Mouse (Mus musculus) neutrophil, adult 5-6 weeks (primary cell): ENCODE measurements around the gene Dnah17. TPM values are rescaled to one million over a fixed set of nuclear protein-coding genes. Genes with fewer than 3 reads are reported as not detected.

Experiments
- ATAC-seq: fragments of 151-379, 151-347 bp; 2 replicates; pipeline ENCODE4 v1.8.0; 2017; ENCODE audit warnings: mild to moderate bottlenecking, moderate TSS enrichment; ENCODE audit not compliant: insufficient number of reproducible peaks, poor library complexity, low FRiP score, severe bottlenecking; ENCODE audit errors: extremely low read depth
- total RNA-seq: library from RNA; stranded (forward); fragments of 200-1000 nt; gene quantifications from 2 replicates; pipeline ENCODE4 v1.2.3, GENCODE M21; 2017

The Dnah17 gene
- total RNA-seq, 1 experiment from 2014 or later: 1.3 TPM

DNA sequence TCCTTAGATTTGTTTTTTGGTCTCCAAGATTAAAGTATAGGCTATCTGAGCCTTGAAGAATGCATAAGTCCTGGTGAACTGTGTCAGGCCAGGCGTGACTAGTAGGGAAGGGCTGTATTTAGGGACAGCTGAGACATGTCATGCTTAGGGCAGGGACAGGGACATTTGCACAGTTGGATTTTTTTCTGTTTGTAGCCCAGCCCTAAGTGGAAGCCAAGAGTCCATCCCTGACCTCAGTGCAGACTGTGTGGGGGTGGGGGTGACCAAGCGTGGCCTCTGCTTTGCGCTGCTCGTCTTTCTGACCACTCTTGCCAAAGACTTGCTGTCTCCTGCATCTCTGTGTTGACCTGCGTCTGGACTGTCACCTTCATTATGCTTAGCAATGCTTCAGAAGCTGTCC lies 126.2 kb downstream of the Dnah17 start:
- ATAC-seq: no peak

DNA sequence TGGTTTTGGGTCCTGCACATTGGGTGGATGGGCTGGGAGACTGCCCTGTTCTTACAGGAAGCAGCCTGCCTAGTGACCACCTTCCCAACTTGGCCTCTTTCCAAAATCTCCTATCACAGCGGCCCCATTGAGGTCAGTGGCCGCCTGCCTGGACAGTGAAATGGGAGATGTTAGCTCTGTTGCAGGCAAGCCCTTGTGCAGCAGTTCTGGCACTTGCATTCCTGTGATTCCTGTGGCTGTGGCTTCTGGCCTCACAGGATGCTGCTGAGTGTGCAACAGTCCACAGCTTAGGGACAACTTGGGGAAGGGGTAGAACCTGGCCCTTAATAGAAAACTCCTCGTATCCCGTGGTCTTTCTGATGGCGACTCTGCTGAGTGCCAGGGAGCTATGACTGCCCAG lies 126.7 kb downstream of the Dnah17 start:
- no peak for ATAC-seq

DNA sequence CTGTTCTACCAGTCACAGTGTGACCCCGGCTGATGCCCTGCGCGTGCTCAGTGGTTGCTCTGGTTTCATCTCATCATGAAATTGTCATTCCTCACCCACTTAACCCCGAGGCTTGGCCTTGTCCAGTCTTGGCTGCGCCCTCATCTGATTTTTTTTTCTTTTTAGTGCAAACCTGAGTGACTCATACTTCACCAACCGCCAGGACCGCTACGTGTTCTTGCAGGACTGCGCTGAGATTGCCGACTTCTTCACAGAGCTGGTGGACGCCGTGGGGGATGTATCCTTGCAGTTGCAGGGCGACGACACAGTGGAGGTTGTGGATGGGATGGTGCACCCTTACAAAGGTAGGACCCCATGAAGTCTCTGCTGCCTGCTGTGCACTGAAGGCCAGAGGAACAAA lies 127.3 kb downstream of the Dnah17 start:
- ATAC-seq: no peak

DNA sequence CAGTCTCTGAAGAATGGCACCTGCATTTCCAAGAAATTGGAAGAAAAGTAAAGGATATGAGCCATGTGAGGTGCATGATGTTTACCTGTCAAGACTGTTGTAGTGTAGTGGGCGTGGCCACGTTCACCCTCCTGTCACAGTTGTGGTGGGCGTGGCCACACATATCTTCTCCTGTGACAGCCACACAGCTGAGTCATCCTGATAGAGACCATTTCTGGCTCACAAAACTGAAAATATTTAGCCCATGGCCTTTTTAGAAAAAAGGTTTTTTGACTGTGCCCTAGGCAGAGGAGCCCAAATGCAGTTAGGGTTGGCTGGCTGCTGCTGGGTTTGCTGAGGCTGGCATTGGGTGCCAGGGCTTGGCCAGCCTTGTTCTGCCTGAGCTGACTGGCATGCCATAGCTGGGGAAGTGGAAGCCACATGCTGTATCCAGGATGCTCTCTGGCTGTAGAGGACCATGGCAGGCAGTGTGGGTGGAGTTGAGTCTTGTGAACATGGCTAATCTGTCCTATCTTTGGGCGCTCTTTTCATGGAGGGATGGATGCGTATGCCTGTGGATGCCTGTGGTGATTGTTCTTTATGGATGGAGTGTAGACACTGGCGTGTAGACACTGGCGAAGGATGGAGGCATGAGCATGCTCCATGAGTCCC lies 129.7 kb downstream of the Dnah17 start:
- no peak for ATAC-seq

DNA sequence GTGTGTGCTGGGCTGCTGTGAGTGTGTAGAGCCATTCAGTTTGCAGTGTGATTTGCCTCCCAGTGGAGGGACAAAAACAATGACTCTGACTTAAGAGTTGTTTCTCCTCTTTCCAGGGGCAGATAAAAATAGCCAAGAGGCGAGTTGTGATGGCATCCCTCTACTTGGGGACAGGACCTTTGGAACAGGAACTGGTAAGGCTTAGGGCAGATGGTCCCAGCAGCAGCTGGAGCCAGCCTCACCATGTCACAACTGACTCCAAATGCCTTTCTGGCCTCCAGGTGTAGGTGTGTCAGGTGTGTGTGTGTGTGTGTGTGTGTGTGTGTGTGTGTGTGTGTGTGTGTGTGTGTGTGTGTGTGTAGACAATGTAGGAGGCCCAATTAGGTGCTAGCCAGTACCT lies 130.4 kb downstream of the Dnah17 start:
- no peak for ATAC-seq

DNA sequence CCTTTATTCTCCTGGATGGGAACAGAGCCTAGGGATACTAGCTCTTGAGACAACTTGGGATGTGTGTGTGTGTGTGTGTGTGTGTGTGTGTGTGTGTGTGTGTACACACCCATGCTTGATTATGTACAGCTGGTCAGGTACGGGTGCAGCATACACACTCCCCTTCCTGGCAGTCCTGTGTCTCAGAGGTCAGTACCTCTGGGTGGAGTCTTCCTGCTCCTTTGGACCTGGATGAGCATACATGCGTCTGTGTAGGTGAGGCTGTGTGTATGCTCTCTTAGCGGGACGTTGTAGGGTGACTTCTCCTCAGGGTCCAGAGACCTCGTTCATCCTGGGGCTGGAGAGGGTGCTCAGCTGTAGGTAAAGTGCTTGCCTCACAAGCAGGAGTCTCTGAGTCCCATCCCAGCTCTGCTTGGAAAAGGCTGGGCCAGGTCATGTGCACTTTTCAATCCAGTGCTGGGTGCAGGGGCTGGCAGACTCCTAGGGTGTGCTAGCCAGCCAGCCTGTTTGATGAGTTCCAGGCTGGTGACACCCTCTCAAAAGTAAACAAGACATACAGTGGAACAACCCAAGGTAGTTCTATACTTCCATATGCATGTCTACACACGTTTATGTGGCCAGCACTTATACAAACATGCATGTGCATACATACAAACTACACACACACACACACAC lies 131.0 kb downstream of the Dnah17 start:
- ATAC-seq: no peak

DNA sequence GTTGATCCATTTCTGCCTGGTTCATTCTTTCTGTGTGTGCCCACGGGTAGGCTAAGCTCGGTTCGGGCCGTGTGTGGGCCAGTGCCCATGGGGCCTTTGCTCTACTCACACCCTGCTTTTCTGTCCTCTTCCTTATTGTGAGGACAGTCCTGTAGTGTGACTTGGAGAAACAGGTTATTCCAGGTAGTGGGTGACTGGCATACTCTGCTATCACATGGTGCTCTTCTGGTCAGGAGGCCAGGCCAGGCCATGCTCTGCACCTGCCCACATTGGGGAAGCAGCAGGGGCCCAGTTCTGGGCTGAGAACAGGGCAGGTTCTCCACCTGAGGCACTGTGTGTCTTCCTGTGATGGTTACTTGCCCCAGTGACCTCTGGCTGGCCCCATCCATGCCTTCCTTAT lies 132.1 kb downstream of the Dnah17 start:
- no peak for ATAC-seq

DNA sequence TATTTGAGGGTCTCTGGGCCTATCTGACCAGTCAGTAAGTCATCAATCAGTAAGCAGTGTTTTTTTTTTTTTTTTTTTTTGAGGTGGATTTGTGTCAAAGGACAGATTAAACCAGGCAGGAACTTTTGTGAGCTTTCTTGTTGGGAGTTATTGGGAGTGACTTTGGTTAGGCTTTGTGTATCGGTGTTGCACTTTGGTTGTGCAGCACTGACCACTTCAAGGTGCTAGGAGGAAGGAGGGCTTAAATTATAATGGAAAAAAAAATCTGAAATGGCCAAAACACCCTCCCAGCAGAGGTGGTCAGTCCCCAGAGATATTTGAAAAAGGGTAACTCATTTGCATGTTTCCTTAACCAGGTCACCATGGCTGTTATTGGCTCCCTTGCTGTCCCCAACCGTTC lies 133.3 kb downstream of the Dnah17 start:
- ATAC-seq: no peak

DNA sequence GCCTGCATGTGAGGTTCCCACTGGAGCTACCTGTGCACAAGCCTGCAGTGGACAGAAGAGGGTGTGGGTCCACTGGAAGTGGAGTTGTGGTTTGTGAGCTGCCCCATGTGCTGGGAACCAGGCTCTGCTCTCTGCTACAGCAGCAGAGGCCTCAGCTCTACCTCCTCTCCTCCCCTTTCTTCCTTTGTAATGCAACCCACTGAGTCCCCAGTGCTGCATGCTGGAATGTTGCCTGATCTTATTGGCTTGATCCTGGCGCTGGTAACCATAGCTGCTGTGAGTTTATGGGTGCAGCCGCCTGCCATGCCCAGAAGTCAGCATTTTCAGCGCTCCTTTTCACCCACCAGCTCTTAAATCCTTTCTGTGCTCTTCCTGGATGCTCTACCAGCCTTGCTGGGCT lies 134.4 kb downstream of the Dnah17 start:
- ATAC-seq: no peak

DNA sequence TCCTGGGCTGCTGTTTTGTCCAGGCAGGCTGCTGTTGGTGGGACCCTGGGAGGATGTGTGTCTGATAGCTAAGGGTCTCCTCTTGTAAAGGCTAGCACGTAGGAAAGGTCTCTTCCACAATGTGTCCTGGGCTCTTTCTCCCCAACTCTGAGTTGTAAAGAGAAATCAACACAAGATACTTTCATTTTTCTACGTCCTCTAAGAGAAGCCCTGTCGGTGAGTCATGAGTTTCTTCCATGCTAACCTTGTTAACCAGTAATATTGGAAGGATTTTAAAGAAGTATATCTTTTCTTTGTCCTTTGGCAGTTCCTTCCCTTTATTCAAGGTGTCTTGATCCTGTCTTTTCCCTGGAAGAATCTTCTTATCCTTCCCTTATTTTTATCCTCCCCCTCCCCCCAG lies 134.8 kb downstream of the Dnah17 start:
- ATAC-seq: no peak

DNA sequence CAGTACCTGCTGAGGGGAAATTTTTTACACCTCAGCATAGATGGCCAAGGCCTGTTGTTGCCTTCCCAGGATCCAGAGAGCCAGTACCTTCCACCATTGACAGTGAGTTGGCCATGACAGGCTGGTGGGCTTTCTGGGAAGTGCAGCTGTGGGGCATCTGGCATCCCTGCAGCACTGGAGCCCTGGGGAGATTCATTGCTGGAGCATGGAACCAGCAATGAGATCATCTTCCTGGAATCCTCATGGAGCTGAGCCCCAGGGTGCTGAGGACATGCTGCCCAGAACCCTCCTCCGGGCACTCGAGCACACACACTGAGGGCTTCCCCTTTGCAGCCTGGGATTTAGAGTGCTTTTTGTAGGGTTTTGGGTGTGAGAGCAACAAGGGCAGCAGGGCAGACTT lies 135.2 kb downstream of the Dnah17 start:
- ATAC-seq: no peak

DNA sequence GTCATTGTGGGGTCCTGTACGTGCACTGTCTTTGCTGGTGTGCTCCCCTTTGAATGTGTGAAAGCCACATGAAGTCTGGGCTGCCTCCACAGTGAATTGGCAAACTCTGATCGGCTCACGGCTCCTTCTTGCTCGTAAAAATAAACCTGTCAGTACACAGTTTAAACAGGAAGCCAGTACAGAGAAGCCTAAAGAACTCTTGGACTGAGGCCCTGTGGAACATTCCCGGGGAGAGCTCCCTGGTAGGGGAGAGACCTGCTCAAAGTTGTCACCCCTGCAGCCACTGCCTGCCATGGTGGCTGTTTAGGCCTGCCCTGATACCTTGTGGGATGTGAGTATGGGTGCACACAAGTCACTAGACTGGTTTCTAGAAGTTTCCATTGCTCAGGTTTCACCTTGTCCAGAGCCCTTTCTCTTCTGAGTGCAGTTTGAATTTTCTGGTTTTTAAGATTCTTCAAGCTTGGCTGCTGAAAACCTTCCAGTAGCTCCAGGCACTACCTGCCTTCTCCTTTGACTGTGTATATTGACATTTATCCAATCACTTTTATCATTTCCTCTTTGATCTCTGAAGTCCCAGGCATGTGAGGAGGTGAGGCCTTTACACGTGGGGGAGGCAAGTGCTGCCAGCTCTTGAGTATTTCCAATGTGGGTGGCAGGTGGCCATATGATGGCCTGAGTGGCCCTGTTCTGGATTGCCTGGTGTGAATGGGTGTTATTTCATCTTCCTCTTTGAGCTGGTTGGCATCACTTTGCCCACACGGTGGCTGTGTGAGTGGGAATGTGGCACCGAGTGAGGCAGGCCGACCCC lies 136.0 kb downstream of the Dnah17 start:
- ATAC-seq: no peak

DNA sequence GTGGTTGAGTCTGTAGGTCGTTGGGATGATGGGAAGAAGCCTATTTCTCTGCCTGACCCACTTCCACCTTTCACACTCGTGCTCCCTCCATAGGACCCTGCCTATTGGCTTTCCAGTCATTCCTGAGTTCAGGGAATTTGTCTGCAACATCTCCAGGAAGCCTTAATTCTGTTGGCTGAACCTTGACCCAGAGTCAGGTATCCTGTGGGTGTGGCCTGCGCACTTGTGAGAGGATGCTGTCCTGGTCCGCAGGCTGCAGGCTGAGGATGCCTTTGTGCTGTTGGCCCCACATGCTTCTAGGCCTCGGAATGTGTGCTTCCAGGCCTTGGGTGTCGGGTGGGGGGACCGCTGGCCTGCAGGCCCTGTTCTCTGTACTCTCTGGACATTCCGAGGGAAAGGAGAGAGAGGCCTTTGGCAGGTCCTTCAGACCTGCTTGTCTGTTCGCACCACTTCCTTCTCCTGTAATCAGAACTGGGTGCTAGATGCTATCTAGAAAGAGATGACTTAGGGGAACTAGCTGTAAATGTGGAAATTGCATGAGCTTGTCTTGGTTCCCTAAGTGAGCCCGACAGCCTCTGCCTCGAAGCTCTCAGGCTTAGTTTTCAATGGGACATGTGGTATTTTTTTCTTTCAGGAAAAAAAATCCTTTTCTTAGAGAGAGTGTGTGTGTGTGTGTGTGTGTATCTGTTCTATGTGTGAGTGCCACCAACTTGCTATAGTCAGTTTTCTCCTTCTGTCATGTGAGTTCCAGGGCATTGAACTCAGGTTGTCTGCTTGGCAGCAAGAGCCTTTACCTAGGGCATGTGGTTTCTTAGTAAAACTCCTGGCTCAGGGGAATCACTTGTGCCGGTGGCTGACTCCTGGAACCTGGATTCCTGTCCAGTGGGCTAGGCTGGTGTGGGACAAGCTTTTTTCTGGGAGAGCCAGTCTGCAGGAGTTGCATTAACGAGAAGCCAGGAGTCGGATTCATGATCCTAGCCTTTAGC lies 137.0 kb downstream of the Dnah17 start:
- peak; percentile 21; the same call in 1 of the 2 replicates for ATAC-seq

DNA sequence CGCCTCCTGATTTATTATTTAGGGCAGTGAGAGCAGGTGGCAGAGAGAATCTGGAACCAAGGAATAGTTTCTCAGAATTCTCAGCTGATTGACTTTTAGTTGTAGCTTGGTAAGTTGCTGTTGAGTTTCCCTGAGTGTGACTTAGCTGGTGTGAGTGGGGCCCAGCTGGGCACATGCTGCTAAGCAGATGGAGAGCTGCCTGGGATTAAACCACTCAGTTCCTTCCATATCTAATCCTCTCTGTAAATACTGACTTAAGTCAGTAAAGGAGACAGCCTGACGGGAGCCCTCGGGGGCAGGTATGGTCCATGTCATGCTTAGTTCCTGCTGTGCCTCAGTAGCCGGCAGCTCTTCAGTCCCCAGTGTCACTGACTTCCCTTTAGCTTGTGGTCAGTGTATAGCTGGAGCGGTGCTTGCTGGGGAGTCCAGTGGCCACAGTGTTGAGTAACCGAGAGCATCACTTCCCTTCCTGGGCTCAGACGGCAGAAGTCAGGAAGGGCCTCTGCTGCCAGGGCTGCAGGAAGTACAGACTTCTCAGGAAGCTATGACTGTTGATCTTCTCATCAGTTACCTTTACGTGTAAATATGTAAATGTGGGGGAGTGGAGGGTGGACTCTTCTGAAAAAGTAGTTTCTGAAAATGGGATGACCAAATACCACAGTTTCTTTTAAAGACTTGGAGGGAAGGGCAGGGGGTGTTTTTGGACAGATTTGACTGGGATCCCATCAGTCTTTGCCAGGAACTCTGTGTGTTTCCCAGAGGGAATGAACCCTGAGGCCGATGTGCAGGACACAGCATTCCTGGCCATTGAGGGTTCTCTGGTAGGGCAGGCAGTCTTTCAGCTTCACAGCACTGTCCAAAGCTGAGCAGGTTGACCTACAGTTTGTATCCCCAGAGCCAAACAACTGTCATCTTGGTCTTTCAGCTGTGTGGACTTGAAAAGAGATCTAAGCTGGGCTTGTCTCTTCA lies 138.6 kb downstream of the Dnah17 start:
- ATAC-seq: peak; percentile 85

DNA sequence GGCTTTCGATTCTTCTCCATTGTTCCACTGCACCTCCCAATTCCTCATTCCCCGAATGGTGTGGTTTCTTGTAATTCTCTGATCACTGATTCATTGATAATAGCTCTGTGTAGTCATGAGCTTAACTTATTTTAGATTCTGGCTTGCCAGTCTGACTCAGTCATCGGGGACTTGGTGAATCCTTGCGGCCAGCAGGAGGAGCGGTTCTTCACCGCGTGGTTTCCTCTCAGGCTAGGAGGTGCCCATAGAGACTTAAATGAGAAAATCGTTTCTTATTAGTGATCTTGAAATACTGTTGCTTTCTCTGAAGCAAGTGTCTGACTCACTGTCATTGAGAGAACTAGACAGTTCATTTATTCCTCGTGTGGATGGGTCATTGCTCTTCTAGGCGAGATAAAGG lies 140.5 kb downstream of the Dnah17 start:
- no peak for ATAC-seq

DNA sequence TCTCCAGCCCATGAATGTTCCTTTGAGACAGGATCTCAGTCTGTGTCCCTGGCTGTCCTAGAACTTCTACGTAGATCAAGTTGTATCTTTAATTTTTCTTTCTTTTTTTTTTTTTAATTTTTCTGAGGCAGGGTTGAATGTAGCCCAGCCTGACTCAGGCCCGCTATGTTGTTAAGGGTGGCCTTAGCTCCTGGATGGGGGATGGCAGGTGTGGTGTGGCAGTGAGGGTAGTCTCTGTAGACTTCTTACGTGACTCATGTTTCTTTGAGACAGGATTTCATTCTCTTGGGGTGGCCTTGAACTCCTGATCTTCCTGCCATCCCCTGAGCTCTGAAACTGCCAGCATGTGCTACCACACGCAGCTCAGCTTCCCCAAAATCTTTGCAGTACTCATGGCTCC lies 141.2 kb downstream of the Dnah17 start:
- ATAC-seq: no peak

DNA sequence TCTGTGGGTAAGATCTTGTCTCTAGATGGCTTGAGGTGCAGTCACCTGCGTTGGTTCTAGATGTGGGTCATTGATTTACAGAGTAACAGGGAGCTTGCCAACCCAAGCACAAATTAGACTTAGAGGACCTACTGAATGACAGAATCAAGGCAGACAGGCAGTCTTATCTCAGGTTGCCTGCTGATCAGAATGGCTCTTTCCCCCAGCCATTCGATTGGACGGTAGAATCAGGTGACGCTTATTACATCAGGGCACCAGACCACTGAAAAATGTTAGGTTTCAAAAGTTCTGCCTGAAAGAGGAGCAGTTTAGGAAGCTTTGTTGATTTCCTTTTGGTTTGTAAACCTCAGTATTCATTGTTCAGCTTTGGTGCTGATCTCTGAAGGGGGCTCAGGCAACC lies 142.5 kb downstream of the Dnah17 start:
- ATAC-seq: no peak

DNA sequence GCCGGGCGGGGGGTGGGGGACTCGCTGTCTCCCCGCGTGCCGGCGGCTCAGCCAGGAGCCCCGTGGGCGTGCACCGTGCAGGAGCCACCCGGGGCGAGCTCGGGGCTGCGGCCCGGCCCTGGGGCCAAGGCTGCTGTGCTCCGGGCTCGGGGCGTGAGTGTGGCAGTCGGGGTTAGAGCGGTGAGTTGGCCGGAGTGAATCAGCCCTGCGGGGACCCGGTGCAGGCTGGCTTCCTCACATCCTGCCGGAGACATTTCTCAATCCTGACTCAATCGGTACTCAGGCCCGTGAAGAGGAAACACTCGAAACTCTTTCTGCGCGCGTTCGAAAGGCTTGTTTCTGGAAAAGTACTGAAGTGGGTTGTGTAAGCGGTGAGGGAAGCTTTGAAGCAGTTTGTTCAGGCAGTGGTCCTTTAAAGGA lies 143.4 kb downstream of the Dnah17 start:
- peak; percentile 37; the same call in 1 of the 2 replicates for ATAC-seq
